Mouse (Mus musculus) liver, embryonic 13.5 days (tissue): Measurements from ENCODE around the gene Mlst8. TPM values are rescaled to one million over a fixed set of nuclear protein-coding genes. Genes with fewer than 3 reads are reported as not detected.

Source experiments
- ATAC-seq: fragments of 200-750 bp; cut with Nextera tagmentation; 2 replicates; pipeline ENCODE4 v1.8.0; 2017; ENCODE audit warnings: low read depth, mild to moderate bottlenecking, moderate number of reproducible peaks, moderate library complexity
- DNase-seq: peaks from one replicate; pipeline ENCODE4 v3.0.0; 2022
- H3K27ac ChIP-seq: fragments of 300-500 bp; sonication (generic); 2 replicates; pipeline ENCODE4 v1.5.1; 2015; ENCODE audit warnings: moderate library complexity, mild to moderate bottlenecking, inconsistent platforms
- H3K27me3 ChIP-seq: fragments of 300-500 bp; sonication (generic); 2 replicates; pipeline ENCODE4 v1.6.1; 2015; ENCODE audit warnings: mild to moderate bottlenecking, inconsistent platforms
- H3K36me3 ChIP-seq: fragments of 300-500 bp; sonication (generic); 2 replicates; pipeline ENCODE4 v1.6.1; 2015; ENCODE audit warnings: mild to moderate bottlenecking, inconsistent platforms
- H3K4me1 ChIP-seq: fragments of 300-500 bp; sonication (generic); replicated peaks from 2 replicates; pipeline ENCODE4 v1.6.1; 2015; ENCODE audit warnings: inconsistent platforms
- H3K4me2 ChIP-seq: fragments of 300-500 bp; sonication (generic); 2 replicates; pipeline ENCODE4 v1.6.1; 2015; ENCODE audit warnings: inconsistent platforms, mild to moderate bottlenecking, moderate library complexity
- H3K4me3 ChIP-seq: fragments of 300-500 bp; sonication (generic); replicated peaks from 2 replicates; pipeline ENCODE4 v1.5.1; 2015; ENCODE audit warnings: mild to moderate bottlenecking, inconsistent platforms
- H3K9ac ChIP-seq: fragments of 300-500 bp; sonication (generic); 2 replicates; pipeline ENCODE4 v1.6.1; 2015; ENCODE audit warnings: mild to moderate bottlenecking, inconsistent platforms
- H3K9me3 ChIP-seq: fragments of 300-500 bp; sonication (generic); replicated peaks from 2 replicates; pipeline ENCODE4 v1.6.1; 2016; ENCODE audit warnings: inconsistent platforms
- WGBS: fragments of 180-500 bp; shearing (Covaris S2); methylation state at CpG from one replicate; pipeline ENCODE4 v1.1.7; 2015; ENCODE audit not compliant: insufficient replicate concordance; 5-methylcytosine and 5-hydroxymethylcytosine counted together
- polyA plus RNA-seq: library from polyadenylated mRNA; unstranded; fragments of >200 nt; fragmentation: Nextera tagmentation; extraction: Ambion mirVana; gene quantifications from 2 replicates; pipeline ENCODE4 v1.2.1, GENCODE M21; 2015

The Mlst8 gene
- 11.7 and 13.8 TPM in 2 replicates for polyA plus RNA-seq

DNA sequence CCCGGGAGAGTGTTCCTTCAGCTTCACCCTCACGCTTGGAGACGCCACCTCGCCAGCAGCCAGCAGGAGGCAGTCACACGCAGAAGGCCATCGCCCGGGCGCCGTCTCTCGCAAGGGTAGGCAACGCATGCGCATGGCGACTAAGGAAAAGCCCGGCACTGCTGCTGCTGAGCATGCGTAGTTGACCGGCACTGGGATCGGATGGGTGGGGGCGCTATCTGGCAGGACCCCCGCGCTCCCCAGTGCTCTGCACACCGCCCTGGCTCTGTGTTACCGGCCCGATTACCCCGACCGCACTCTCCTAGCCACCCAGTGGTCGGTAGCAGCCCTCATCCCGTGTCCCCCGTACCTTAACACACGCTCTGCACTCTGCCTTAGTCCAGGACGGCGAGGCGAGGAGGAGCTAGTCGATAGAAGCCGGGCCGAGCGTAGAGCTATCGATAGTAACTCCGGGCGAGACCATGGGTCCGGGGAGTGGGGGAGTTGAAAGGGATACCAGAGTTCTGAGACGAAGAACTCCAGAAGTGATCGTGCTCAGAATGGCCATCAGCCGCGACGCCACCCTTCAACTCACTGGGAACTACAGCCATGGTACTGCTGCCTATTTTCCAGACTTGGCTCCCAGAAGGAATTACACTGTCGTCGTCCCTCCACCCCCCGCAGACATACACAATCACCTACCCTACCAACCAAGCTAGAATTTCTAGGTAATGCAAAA, at the start of gene Mlst8:
Gene Mlst8 (minus strand): TSS at position 416 of the 718 bp plus-strand sequence.
- DNase-seq = peak; percentile 95
- H3K9me3 ChIP-seq = no peaks in the 10 kb centered on the region
- peak within 1 kb of the TSS; percentile 94 for H3K27ac ChIP-seq
- H3K4me3 ChIP-seq = peak within 1 kb of the TSS; percentile 84
- H3K4me2 ChIP-seq = peak within 1 kb of the TSS; percentile 76
- under 1% methylated on average over 48 of the region's 48 CpGs for WGBS
- peaks cover 36% of the 10 kb centered on the region for H3K4me1 ChIP-seq
- H3K36me3 ChIP-seq = peaks cover 43% of the 10 kb centered on the region
- H3K27me3 ChIP-seq = peaks cover 6% of the 10 kb centered on the region; the same call in 1 of the 2 replicates
- ATAC-seq = peak; percentile 90
- H3K9ac ChIP-seq = peak within 1 kb of the TSS; percentile 88

DNA sequence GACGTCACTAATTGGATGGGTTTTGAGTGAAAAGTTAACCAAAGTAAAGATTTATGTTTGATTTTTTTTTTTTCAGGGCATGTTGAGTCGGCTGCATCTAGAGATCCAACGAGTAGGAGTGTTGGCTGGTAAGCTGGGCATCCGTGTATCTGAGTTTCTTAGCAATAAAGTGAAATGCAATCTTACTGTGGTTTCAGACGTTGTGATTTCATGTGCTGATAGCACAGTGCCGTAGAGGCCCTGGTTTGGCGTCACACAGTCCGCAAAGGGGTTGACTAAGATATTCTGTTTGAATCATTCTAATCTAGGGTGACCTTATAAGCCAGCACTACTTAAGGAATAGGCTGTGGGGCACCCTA, 49.7 kb upstream of the Mlst8 start:
- peak overlapping the region; percentile 85 for H3K9ac ChIP-seq
- ATAC-seq = no peak
- peak overlapping the region; percentile 82 for H3K4me2 ChIP-seq
- peak overlapping the region; percentile 64 for H3K4me3 ChIP-seq
- peaks cover 27% of the 10 kb centered on the region for H3K36me3 ChIP-seq
- H3K27me3 ChIP-seq = no peaks in the 10 kb centered on the region
- 0% methylated on average over 8 of the region's 8 CpGs for WGBS
- DNase-seq = no peak
- H3K9me3 ChIP-seq = no peaks in the 10 kb centered on the region
- H3K27ac ChIP-seq = peak overlapping the region; percentile 90
- peaks cover 79% of the 10 kb centered on the region for H3K4me1 ChIP-seq

DNA sequence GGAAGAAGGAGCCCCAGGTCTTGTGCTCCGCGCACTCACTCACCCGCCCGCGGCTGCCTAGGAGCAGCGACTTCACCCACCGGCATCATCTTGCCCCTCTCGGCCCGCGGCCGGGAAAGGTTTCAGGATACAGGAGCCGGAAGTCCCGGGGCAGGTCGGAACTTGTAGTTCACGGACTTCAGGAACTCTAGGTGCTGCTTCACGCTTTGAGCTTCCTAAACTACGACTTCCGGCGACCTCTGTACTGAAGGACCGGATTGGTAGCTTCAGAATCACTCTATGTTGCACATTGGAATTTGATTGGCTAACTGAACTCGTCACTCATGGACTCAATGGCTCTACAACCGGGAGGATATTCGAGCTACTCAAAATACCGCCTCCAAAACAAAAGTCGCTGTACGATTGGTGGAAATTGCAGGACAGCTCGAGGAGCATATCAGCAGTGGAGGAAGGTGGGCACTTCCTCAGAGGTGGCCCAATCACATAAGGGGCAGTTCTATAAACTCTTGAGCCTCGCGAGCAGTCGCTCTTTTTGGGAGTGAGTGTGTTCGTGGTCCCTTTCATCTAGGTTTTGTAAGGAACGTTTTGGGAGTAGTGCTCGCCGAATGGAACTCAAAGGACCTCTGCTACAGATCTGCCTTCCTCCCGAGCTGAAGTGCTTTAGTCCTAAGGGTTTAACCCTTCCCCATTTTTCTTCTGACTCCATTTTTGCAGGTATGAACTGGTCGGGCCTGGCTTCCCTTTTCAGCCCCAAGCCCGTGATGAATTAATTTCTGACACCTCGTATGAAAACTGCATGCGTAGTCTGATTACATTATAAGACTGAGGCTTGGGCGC, 49.1 kb upstream of the Mlst8 start, which contains the start of gene Traf7:
Gene Traf7 (minus strand): TSS at position 216 of the 837 bp plus-strand sequence.
- Histone ChIP-seq H3K36me3 (peaks cover 31% of the 10 kb centered on the region), H3K27me3 (no peaks in the 10 kb centered on the region), H3K27ac (peak within 1 kb of the TSS; percentile 90), H3K9me3 (no peaks in the 10 kb centered on the region), H3K9ac (peak within 1 kb of the TSS; percentile 88), H3K4me1 (peaks cover 76% of the 10 kb centered on the region), H3K4me3 (peak within 1 kb of the TSS; percentile 81), H3K4me2 (peak within 1 kb of the TSS; percentile 82)
- peak; percentile 94 for DNase-seq
- WGBS = under 1% methylated on average over 40 of the region's 40 CpGs
- ATAC-seq = peak; percentile 94

DNA sequence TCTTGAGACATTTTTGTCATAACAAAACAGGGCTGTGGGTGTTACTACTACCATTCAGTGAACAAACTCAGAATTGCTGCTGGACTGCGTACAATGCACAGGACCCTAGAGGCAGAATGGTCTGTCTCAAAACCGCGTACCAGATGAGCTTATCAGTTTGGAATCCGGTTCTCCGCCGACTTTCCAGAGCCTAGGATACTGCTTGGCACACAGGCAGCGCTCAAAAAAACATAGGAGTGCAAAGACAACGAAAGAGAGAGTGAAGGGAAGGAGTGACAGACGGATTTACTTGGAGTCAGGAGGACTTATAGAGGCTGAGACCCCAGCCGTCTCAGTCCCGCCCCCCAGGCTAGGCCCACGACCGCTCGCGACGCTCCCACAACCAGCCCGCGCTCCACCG, 48.4 kb upstream of the Mlst8 start:
- peaks cover 72% of the 10 kb centered on the region for H3K4me1 ChIP-seq

DNA sequence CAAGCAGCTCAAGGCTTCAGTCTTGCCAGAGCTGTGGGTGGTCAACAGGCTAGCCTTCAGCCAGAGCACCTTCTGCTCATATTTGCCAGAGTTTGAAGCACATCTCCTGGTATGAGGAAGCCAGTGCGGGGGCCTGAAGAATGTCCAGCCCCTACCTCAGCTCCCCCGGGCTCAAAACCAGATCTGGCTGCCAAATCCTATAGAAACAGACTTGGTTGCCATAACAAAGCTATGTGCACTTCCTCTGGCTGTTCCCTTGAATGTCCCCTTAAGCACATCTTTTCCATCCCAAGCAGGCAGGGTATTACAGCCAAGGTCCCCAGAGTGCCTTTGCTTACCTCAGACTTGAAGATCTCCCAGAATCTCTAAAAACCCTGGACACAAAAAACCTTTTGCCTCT, 45.9 kb upstream of the Mlst8 start:
- no peaks in the 10 kb centered on the region for H3K27me3 ChIP-seq
- H3K9ac ChIP-seq = peak overlapping the region; percentile 54; the same call in 1 of the 2 replicates
- 82% methylated on average over 2 of the region's 2 CpGs for WGBS
- H3K4me2 ChIP-seq = no peak overlapping the region
- no peaks in the 10 kb centered on the region for H3K9me3 ChIP-seq
- DNase-seq = no peak
- ATAC-seq = no peak
- no peak overlapping the region for H3K4me3 ChIP-seq
- peak overlapping the region; percentile 18; the same call in 1 of the 2 replicates for H3K27ac ChIP-seq
- peaks cover 52% of the 10 kb centered on the region for H3K4me1 ChIP-seq
- peaks cover 38% of the 10 kb centered on the region for H3K36me3 ChIP-seq

More for the DNA sequence above, 48.4 kb upstream of the Mlst8 start:
- ATAC-seq = no peak
- WGBS = 0% methylated on average over 19 of the region's 19 CpGs
- Histone ChIP-seq H3K27me3 (no peaks in the 10 kb centered on the region), H3K4me2 (peak overlapping the region; percentile 79), H3K27ac (peak overlapping the region; percentile 73), H3K36me3 (peaks cover 36% of the 10 kb centered on the region), H3K9ac (peak overlapping the region; percentile 88), H3K4me3 (peak overlapping the region; percentile 81), H3K9me3 (no peaks in the 10 kb centered on the region)
- DNase-seq = no peak

DNA sequence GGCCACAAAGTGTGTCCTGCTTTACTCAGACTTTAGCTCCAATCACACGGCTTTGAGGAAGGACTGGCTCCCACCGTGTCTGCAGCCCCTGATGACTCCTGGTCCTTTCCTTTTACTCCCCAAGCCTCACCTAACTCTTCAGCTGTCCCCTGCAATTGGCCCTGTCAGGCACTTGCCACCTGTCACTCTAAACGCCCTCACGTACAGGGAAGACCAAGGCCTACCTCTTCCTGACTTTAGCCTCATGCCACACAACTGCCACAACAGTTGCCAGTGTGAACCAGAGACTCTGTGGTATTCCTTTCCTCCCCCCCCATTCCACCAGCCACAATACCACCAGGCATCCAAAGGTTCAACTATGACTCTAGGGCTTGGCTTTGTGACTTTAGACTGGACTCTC, 41.6 kb upstream of the Mlst8 start:
- Histone ChIP-seq H3K27me3 (no peaks in the 10 kb centered on the region), H3K4me3 (no peak overlapping the region), H3K4me2 (no peak overlapping the region), H3K4me1 (peaks cover 23% of the 10 kb centered on the region), H3K36me3 (peaks cover 70% of the 10 kb centered on the region), H3K9ac (no peak overlapping the region), H3K9me3 (no peaks in the 10 kb centered on the region), H3K27ac (no peak overlapping the region)
- DNase-seq (no peak), ATAC-seq (no peak)
- WGBS = 74% methylated on average over 4 of the region's 4 CpGs

DNA sequence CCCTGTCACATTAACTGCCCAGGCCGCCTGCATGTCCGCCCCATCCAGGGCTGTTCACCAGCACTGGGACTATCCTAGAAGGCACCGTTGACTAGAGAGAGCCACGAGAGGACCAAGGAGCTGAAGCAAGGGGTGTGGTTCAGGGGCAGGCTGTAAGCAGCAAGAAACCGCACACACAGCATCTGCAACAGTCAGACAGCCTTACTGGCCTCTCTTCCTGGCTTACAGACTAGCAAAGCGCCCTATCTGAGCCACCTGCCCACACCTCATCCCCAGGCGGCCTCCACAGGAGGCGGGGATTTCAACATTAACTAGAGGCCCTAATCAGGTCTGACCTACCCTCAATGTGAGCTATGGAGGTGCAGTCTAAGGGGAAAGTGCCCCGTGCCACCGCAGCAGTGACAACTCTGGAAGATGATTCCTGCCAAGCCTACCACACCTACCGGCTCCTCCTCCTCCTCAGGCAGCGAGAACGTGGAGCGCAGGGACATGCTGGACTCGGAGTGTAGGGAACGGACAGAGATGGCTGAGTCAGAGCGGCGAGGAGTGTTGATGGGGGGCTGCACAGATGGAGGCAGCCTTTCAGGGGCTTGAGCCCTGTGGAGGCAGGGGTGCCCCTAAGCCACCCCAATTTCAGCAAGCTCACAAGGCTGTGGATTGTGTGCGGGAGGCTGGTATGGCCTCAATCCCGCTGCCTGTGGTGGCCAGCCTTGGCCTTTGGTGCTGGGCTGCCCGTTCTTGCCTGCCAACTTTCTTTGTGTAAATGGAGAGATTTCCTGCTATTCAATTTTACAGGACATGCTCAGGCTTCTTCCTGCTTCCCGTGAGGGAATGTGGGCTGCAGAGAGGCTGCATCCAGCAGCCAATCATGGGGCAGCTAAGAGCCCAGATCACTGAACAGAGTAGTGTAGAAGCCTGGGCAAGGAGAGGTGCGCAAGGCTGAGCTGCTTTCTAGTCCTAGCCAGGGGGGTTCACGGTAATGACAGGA, 35.7 kb upstream of the Mlst8 start:
- H3K27me3 ChIP-seq = no peaks in the 10 kb centered on the region
- WGBS = 79% methylated on average over 24 of the region's 24 CpGs
- DNase-seq (no peak), ATAC-seq (peak; percentile 44; the same call in 1 of the 2 replicates)
- H3K4me1 ChIP-seq = peaks cover 8% of the 10 kb centered on the region
- H3K4me3 ChIP-seq = no peak overlapping the region
- no peak overlapping the region for H3K9ac ChIP-seq
- H3K27ac ChIP-seq = no peak overlapping the region
- H3K36me3 ChIP-seq = peaks cover 98% of the 10 kb centered on the region
- H3K4me2 ChIP-seq = no peak overlapping the region
- H3K9me3 ChIP-seq = no peaks in the 10 kb centered on the region

DNA sequence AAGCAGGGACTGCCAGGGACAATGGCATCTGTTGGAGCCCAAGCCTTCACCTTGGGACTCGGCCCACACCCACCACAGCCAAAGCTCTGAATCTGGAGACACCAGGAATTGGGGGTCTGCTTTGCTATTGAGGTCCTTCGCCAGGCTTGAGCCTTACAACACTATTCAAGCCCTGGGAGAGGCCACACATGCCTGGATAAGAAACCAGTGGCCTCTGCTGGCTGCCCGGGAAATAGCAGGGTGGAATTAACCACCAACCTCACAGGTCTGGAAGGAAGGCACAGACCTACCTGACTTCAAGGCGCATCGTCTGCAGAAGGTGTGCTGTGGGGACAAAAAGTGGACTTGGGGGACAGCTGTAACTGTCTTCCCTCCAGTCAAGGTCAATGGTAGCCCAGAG, 34.7 kb upstream of the Mlst8 start:
- Histone ChIP-seq H3K9ac (no peak overlapping the region), H3K4me3 (no peak overlapping the region), H3K27ac (no peak overlapping the region), H3K4me1 (peaks cover 8% of the 10 kb centered on the region), H3K9me3 (no peaks in the 10 kb centered on the region), H3K36me3 (peaks cover 98% of the 10 kb centered on the region), H3K27me3 (no peaks in the 10 kb centered on the region), H3K4me2 (no peak overlapping the region)
- 60% methylated on average over 5 of the region's 5 CpGs for WGBS
- DNase-seq (no peak), ATAC-seq (peak; percentile 43; the same call in 1 of the 2 replicates)

DNA sequence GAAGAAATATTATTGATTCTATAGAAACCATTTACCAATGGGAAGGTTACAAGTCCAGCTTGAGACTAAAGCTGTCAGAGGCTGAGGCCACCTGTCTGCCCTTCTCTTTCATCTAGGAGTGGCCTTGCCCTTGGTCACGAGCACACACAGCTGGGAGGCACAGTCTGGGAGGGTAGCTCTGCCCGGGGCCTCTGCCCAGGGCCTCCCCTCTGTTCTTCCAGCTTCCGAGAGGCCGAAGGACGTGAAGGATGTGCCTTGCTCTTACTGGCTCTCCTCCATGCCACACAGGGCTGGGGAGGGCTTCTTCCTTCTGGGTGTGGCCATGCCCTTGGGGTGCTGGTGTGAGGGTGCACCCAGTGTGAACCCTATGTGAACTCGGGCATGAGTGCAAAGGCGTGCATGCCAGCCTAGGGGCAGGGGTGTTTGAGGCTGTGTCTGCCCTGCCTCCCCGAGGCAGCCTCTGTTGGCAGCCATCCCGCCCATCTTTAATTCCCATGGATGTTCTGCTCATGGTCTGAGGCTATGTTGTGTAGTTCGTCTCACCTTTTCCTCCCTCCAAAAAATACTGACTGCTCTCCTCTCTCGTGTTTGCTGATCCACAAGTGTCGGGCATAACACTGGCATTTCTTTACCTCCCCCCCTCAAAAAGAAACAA, 29.1 kb upstream of the Mlst8 start:
- 79% methylated on average over 12 of the region's 12 CpGs for WGBS
- ATAC-seq = peak; percentile 22; the same call in 1 of the 2 replicates
- no peak for DNase-seq
- Histone ChIP-seq H3K4me3 (no peak overlapping the region), H3K27me3 (no peaks in the 10 kb centered on the region; the same call in 1 of the 2 replicates), H3K4me2 (no peak overlapping the region), H3K9me3 (no peaks in the 10 kb centered on the region), H3K27ac (no peak overlapping the region), H3K36me3 (peaks cover 54% of the 10 kb centered on the region), H3K9ac (no peak overlapping the region), H3K4me1 (peaks cover 17% of the 10 kb centered on the region)

DNA sequence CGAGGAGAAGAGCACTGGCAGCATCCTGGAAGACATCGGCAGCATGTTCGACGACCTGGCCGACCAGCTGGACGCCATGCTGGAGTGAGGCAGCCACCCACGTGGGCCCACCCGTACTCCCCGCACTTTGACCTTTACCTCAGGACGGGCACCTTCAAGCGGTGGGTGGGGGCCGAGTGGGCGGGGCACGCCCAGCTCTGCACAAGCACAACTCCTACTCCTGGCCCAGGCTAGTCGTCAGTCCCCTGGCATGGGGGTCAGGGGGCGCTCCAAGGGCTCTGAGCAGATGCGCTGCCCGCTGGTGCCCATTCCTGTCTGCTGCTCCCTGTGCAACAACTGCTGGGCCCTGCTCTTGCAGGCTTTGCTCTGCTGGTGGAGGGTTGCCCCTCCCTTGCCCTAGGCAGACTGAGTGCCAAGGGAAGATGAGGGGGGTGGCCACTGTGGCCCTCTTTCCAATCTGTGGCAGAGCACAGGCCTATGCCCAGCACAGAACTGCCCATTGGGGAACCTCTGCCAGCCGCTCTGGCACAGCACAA, 28.3 kb upstream of the Mlst8 start:
- WGBS = 55% methylated on average over 19 of the region's 19 CpGs
- Histone ChIP-seq H3K27ac (no peak overlapping the region), H3K4me1 (peaks cover 17% of the 10 kb centered on the region), H3K4me3 (peak overlapping the region; percentile 33; the same call in 1 of the 2 replicates), H3K9ac (no peak overlapping the region), H3K27me3 (no peaks in the 10 kb centered on the region; the same call in 1 of the 2 replicates), H3K9me3 (no peaks in the 10 kb centered on the region), H3K36me3 (peaks cover 48% of the 10 kb centered on the region), H3K4me2 (peak overlapping the region; percentile 50)
- ATAC-seq (peak; percentile 27), DNase-seq (no peak)
